Comparison of ENCODE assay signal across 10 mouse cellular contexts in genomic region chr4:103346058-103346457, GRCm38 (mm10). TPM values are rescaled to one million over a fixed set of nuclear protein-coding genes. Genes with fewer than 3 reads are reported as not detected.
A peak's percentile ranks its signal among the peaks of the same experiment; 100 is the strongest.
DNase-seq lines count a peak whose midpoint lies in the region; ATAC-seq and TF ChIP-seq lines count a peak whose summit lies in the region.
"Had no signal": no experiment of that assay in that cellular context is flagged by ENCODE, and none has a peak within 500 bp of the region (broad histone marks: within the 10 kb centered on the region; RNA-seq: fewer than 3 reads in every experiment).

No protein-coding gene starts in this region.

- TF ChIP-seq EP300 in stomach, postnatal 0 days (optimal IDR thresholded peaks at IDR 0.05): no peak

- no peaks in the 10 kb centered on the region for H3K9me3 ChIP-seq in intestine, postnatal 0 days (ENCODE audit: control insufficient read depth)
- H3K9me3 ChIP-seq in intestine, embryonic 16.5 days (ENCODE audit: control insufficient read depth, low read length): no peaks in the 10 kb centered on the region
- no peaks in the 10 kb centered on the region for H3K9me3 ChIP-seq in stomach, postnatal 0 days (ENCODE audit: control insufficient read depth, low read length)
- H3K9me3 ChIP-seq: midbrain, embryonic 12.5 days had no signal

- no peak overlapping the region for H3K27ac ChIP-seq in intestine, postnatal 0 days (ENCODE audit: low read depth, low read length)
- no peak overlapping the region for H3K27ac ChIP-seq in intestine, embryonic 16.5 days (ENCODE audit: low read length)
- H3K27ac ChIP-seq in stomach, postnatal 0 days (replicated peaks): no peak overlapping the region
- H3K27ac ChIP-seq: midbrain, embryonic 12.5 days had no signal

- TF ChIP-seq CTCF in intestine, postnatal 0 days (IDR thresholded peaks at IDR 0.05; ENCODE audit: low read depth): peak; percentile 78
- peak; percentile 85 for TF ChIP-seq CTCF in stomach, postnatal 0 days (IDR thresholded peaks at IDR 0.05; ENCODE audit: low read depth)

- H3K4me2 ChIP-seq in intestine, postnatal 0 days (replicated peaks; ENCODE audit: low read depth): no peak overlapping the region
- H3K4me2 ChIP-seq in intestine, embryonic 16.5 days (ENCODE audit: low read depth, low read length): no peak overlapping the region
- no peak overlapping the region for H3K4me2 ChIP-seq in stomach, postnatal 0 days (replicated peaks; ENCODE audit: low read depth)
- H3K4me2 ChIP-seq: midbrain, embryonic 12.5 days had no signal

- no peaks in the 10 kb centered on the region for H3K4me1 ChIP-seq in intestine, postnatal 0 days (replicated peaks; ENCODE audit: control insufficient read depth, insufficient read depth, low read length)
- H3K4me1 ChIP-seq in intestine, embryonic 16.5 days (ENCODE audit: control insufficient read depth, insufficient read depth, low read length): 0 out of 2 replicates have a peak, but pooled peaks cover 5% of the 10 kb centered on the region
- no peaks in the 10 kb centered on the region for H3K4me1 ChIP-seq in stomach, postnatal 0 days (replicated peaks; ENCODE audit: control insufficient read depth, insufficient read depth)
- H3K4me1 ChIP-seq: midbrain, embryonic 12.5 days had no signal

- peak; percentile 17 to 35 for DNase-seq in B cell, adult 2 months
- peak; percentile 58 for DNase-seq in Muller cell, postnatal 12 days (ENCODE audit: inconsistent ontology term)
- DNase-seq in embryo, embryonic 11 days: peak; percentile 62
- peak; percentile 34 to 71 for DNase-seq in layer of hippocampus, postnatal 14 days (ENCODE audit: low spot score in 2 of 2)
- peak; percentile 17 for DNase-seq in stomach, postnatal 0 days (ENCODE audit: low spot score)
- no peak for DNase-seq in urinary bladder, postnatal 10 days (ENCODE audit: low spot score)

- H3K36me3 ChIP-seq in intestine, postnatal 0 days (ENCODE audit: control insufficient read depth, insufficient read depth): no peaks in the 10 kb centered on the region
- H3K36me3 ChIP-seq in intestine, embryonic 16.5 days (ENCODE audit: control insufficient read depth, insufficient read depth, low read length): no peaks in the 10 kb centered on the region
- H3K36me3 ChIP-seq in stomach, postnatal 0 days (ENCODE audit: control insufficient read depth, insufficient read depth, low read length): no peaks in the 10 kb centered on the region
- H3K36me3 ChIP-seq: midbrain, embryonic 12.5 days had no signal

- no peak overlapping the region for H3K9ac ChIP-seq in intestine, postnatal 0 days (ENCODE audit: low read depth, low read length)
- H3K9ac ChIP-seq in intestine, embryonic 16.5 days (ENCODE audit: low read depth, low read length): no peak overlapping the region
- no peak overlapping the region for H3K9ac ChIP-seq in stomach, postnatal 0 days (ENCODE audit: low read length)
- H3K9ac ChIP-seq: midbrain, embryonic 12.5 days had no signal

- H3K27me3 ChIP-seq in intestine, postnatal 0 days (replicated peaks; ENCODE audit: control insufficient read depth, insufficient read depth, low read length): no peaks in the 10 kb centered on the region
- H3K27me3 ChIP-seq in intestine, embryonic 16.5 days (replicated peaks; ENCODE audit: control insufficient read depth, insufficient read depth, low read length): no peaks in the 10 kb centered on the region
- H3K27me3 ChIP-seq in stomach, postnatal 0 days (ENCODE audit: control insufficient read depth, insufficient read depth, low read length): no peaks in the 10 kb centered on the region
- H3K27me3 ChIP-seq: midbrain, embryonic 12.5 days had no signal

- H3K4me3 ChIP-seq in intestine, postnatal 0 days (ENCODE audit: low read depth, low read length): no peak overlapping the region
- H3K4me3 ChIP-seq in intestine, embryonic 16.5 days (ENCODE audit: low read length): no peak overlapping the region
- no peak overlapping the region for H3K4me3 ChIP-seq in stomach, postnatal 0 days (ENCODE audit: low read depth, low read length)
- H3K4me3 ChIP-seq: erythroblast, embryonic 14.5 days; midbrain, embryonic 12.5 days had no signal

- no peak for ATAC-seq in intestine, postnatal 0 days
- no peak for ATAC-seq in intestine, embryonic 16.5 days
- no peak for ATAC-seq in stomach, postnatal 0 days (ENCODE audit: low FRiP score, low TSS enrichment)

- WGBS in intestine, postnatal 0 days: 24% methylated on average over 2 of the region's 2 CpGs
- WGBS in intestine, embryonic 16.5 days: 23% methylated on average over 2 of the region's 2 CpGs
- WGBS in stomach, postnatal 0 days: 22% methylated on average over 2 of the region's 2 CpGs

RNA-seq across cellular contexts. Expression of gene Oma1, which starts 32.4 kb away (rescaled TPM):
- 12.3 and 12.7 TPM in 2 replicates for polyA plus RNA-seq in intestine, postnatal 0 days (2015; fragmentation: Nextera tagmentation; extraction: Ambion mirVana)
- 22.7 and 25.4 TPM in 2 replicates for polyA plus RNA-seq in intestine, embryonic 16.5 days (2015; fragmentation: Nextera tagmentation; extraction: Ambion mirVana)
- total RNA-seq in layer of hippocampus, postnatal 14 days (2021): 1 to 10 TPM; 8.8 to 9.0 TPM
- polyA plus RNA-seq in stomach, postnatal 0 days (2015; fragmentation: Nextera tagmentation; extraction: Ambion mirVana): 15.4 and 15.5 TPM in 2 replicates

RNA-seq across cellular contexts. Expression of gene 4921539E11Rik, which starts 55.4 kb away (rescaled TPM):
- polyA plus RNA-seq in intestine, postnatal 0 days (2015; fragmentation: Nextera tagmentation; extraction: Ambion mirVana): not detected in 2 replicates
- not detected in 2 replicates for polyA plus RNA-seq in intestine, embryonic 16.5 days (2015; fragmentation: Nextera tagmentation; extraction: Ambion mirVana)
- not detected for total RNA-seq in layer of hippocampus, postnatal 14 days (2021)
- polyA plus RNA-seq in stomach, postnatal 0 days (2015; fragmentation: Nextera tagmentation; extraction: Ambion mirVana): not detected in 2 replicates
- polyA plus RNA-seq: erythroblast, embryonic 14.5 days; midbrain, embryonic 12.5 days had no signal
